Mouse (Mus musculus): ENCODE measurements around the gene Mfsd12. TPM values are rescaled to one million over a fixed set of nuclear protein-coding genes. Genes with fewer than 3 reads are reported as not detected.

Mfsd12 gene
- 1 to 10 TPM; 2.3 to 2.9 TPM for total RNA-seq (2021)
- long read RNA-seq, experiment 1, partial matches to known transcripts = 0 of 4 reads
- long read RNA-seq, experiment 1, other reads (novel, unspliced or antisense) = 3 of 4 reads
- long read RNA-seq, experiment 2, partial matches to known transcripts = 0 of 2 reads
- long read RNA-seq, experiment 2, other reads (novel, unspliced or antisense) = 1 of 2 reads

DNA sequence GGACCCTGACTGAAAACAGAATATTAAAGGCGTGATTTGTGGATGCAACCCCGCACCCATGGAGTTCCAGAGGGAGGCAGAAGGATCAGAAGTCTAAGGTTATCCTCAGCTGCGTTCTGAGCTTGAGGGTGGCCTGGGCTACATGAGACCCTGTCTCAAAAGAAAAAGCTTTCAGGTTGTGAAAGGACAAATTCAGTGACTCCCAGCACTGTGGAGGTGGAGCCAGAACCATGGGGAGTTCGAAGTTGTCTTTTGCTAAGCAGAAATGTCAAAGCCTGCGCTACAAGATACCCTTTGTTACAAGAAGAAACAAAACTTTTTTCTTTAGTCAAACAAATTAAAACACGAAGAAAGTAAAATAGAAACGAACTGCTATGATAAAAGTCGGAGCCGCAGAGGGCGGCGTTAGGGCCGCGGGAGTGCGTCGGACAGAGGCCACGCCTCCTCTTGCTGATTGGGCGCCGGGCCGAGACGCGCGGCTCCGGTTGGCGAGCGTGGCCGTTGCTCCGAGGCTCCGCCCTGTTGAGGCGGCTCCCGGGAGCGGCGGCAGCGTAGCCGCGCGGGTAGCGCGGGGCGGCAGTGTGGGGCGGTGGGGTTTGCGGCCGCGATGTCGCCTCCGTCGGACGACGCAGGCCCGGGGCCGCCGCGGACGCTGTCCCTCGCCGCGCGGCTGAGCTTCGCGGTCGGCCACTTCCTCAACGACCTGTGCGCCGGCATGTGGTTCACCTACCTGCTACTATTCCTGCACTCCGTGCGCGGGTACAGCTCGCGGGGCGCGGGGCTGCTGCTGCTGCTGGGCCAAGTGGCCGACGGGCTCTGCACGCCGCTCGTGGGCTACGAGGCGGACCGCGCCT, at the start of gene Mfsd12:
Mfsd12 (plus strand) TSS at position 501 of the 854 bp plus-strand sequence.
- peak; percentile 90 for DNase-seq

GRCm38 (mm10) chr10:81309571-81309970, 47.7 kb upstream of the Mfsd12 start:
- no peak for DNase-seq

GRCm38 (mm10) chr10:81313581-81313980, 43.7 kb upstream of the Mfsd12 start:
- DNase-seq = no peak

GRCm38 (mm10) chr10:81314201-81314600, 43.1 kb upstream of the Mfsd12 start:
- no peak for DNase-seq

DNA sequence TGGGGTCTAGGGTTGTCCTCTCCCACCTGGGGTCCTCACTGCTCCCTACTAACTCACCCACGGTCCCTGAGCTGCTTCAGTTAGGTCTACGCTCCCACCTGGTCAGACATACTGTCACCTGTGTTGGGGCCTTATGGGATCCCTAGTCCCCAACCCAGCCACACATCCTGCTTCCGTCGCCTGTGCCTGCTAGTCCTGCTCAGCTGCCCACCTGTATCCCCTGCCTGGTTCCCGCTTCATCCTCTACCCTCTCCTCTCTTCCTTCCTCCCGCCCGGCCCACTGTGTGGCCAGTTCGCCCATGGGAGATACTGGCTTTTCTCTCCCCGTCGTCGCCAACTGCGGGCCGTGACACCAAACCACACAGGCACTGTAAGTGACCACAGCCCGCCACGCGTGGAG, 41.7 kb upstream of the Mfsd12 start:
- DNase-seq = no peak

GRCm38 (mm10) chr10:81316338-81317060, 40.8 kb upstream of the Mfsd12 start:
- DNase-seq = no peak

- DNase-seq = no peak
These were observed 40.0 kb upstream of the Mfsd12 start for GRCm38 (mm10) chr10:81317273-81317672.

GRCm38 (mm10) chr10:81318589-81319329, 38.5 kb upstream of the Mfsd12 start:
- no peak for DNase-seq

- no peak for DNase-seq
These were observed 38.0 kb upstream of the Mfsd12 start for GRCm38 (mm10) chr10:81319330-81319699.

DNA sequence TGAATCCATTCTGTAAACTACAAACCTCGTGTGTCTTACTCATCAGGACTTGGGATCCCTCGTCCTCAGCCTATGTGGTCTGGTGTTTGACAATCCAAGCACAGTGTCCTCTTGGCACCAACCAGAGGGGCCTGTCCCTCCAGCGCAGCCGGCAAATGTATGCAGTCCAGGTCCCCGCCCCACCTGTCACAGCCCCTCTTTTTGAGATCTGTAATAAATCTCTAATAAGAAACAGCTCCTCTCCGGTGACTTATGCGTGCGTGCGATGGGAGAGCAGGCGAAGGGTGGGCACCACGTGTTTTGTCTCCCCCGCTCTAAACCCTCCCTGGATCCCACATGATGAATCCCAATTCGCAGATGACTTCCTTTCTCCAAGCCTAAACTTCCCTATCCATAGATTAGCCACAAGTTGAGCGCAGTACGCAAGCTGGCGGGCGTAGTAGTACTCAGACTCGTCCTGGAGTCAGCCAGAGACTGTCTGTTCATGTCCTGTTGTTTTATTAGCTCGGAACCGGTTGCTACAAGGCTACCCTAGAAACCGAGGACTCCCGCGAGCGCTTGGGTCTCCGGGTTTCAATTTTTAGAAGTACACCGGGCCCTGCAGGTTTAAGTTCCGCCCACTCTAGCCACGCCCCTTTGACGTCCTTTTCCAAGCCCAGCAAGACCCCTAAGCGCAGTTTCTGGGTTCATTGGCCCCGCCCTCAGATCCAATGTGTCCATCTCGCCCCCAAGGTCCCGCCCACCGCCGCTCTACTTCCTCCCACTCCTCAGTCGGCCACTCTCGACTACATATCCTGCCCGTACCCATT, 37.3 kb upstream of the Mfsd12 start:
- DNase-seq = no peak

DNA sequence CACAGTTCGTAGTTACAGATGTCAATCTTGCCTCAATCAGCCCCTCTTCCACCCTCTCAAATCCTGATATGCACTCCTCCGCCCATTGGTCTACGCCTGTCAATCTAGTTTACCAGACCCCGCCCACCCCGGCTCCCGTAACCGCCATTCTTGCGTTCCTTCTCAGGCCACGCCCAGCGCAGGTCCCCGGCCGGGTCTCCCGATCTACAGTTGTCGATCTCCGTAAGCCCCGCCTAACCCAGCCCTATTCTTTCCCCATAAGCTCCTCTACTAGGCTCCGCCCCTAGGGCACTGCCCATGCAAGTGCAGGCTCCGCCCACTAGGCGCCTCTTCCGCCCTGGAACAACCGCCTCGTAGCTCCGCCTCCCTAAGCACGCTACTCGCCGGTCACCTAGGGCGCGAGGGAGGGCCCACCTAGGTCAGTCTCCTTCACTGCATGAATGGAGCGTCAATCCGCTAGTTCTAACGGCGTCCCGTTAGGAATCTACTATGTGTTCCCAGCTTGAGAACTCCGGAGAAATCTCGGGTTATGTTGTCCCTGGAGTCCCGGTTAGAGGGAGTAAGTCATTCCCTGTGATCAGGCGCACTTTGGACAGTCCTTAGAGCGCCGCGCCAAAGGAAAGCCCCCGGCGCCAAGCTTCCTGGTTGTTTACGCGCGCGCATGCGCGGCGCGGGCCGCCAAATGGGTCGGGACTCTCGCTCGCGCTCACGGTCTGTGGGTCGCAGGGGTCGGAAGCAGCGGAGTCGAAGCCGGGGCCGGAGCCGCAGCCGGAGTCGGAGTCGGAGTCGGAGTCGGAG, 36.5 kb upstream of the Mfsd12 start, which contains the start of gene Cactin:
Cactin (plus strand) TSS at position 554 of the 798 bp plus-strand sequence.
- peak; percentile 100 for DNase-seq

DNA sequence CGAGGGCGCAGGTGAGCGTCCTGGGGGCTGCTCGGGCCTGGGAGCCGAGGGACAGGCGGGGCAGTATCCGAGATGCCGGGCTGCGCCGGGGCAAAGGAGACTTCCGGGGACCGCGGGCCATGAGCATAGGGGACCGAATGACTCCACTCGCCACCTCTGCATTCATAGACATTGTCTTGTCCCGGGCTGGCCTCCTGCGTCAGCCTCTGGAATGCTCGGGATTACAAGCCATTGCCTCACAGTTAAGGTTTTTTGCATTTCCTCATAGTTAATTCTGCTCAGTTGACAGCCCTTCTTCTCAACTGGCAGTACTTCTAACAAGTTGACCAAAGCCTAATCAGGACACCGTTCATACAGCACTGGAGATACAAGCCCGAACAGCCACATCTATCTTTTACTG, 35.9 kb upstream of the Mfsd12 start:
- no peak for DNase-seq

DNA sequence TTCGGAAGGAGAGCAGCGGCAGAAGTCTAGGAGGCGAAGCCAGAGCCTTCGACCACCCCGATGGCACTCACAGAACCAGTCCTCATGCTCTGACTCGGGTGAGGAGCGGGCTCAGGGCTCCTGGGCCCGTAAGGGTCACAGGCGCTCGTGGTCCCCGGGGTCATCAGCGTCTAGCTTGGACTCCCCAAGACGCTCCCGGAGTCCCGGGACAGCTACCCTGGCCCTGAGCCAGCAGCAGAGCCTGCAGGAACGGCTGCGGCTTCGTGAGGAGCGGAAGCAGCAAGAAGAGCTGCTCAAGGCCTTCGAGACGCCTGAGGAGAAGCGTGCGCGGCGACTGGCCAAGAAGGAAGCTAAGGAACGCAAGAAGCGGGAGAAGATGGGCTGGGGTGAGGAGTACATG, 34.8 kb upstream of the Mfsd12 start:
- DNase-seq = no peak

- no peak for DNase-seq
These were observed 34.0 kb upstream of the Mfsd12 start for GRCm38 (mm10) chr10:81323141-81323775.

DNA sequence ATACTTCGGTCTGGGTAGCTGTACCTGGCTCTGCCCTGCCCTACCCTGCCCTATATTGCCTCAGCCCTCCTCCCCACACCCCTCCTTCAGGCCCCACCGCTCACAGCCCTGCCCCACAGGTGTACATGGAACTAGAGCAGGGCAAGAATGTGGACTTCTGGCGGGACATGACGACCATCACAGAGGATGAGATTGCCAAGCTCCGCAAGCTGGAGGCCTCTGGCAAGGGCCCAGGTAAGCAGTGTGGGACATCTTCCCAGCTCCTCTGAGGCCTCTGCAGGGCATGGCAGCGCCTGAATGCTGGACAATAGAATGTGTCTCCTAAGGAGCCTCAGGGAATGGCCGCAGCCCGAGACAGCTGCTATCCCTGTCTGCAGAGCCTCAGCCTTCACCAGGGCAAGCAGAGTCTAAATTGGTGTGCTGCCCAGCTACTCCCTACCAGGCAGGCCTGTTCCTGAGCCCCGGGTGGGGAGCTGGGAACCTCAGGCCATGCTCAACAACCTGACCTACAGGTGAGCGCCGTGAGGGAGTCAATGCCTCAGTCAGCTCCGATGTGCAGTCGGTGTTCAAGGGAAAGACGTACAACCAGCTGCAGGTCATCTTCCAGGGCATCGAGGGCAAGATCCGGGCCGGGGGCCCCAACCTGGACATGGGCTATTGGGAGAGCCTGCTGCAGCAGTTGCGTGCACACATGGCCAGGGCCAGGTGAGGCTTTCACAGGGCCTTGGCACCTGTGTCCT, 33.3 kb upstream of the Mfsd12 start:
- DNase-seq = no peak

DNA sequence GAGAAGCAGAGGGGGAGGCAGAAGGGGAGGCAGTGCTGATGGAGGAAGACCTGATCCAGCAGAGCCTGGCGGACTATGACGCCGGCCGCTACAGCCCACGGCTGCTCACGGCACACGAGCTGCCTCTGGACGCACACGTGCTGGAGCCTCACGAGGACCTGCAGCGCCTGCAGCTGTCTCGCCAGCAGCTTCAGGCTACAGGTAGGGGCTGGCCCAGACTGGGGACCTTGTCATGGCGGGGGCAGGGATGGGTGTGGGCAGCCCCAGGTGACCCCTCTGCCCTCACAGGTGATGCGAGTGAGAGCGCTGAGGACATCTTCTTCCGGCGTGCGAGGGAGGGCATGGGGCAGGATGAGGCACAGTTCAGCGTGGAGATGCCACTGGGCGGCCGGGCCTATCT, 32.1 kb upstream of the Mfsd12 start:
- DNase-seq = no peak

DNA sequence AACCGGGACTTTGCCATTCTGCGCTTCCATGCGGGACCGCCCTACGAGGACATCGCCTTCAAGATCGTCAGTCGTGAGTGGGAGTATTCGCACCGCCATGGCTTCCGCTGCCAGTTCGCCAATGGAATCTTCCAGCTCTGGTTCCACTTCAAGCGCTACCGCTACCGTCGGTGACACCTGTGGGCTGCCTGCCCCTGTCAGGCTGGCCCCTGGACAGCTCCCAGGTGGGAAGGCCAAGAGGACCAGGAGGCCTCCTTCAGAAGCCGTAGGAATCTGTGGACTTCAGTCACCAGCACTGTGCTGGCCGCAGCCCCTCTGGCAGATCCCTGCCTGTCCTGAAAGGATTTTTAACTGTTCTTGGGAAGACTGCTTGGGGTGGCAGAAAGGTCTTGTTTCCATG, 31.5 kb upstream of the Mfsd12 start:
- no peak for DNase-seq

DNA sequence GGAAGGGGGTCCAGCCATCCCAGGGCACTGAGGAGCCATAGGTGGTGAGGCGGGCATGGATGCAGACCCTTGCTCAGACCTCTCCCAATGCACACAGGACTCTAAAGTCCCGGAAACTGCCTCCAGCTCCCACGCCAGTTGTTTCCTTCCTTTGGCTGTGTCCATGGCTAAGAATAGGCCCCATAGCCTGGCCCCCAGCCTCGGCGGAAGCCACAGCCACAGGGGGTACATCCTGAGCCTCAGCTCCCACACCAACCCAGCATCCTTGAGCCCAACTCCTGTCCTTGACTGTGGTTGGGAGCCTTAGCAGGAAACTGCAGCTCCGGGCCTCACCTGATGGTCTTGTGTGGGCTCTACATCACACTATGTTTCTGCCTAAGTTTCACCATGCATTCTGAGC, 30.4 kb upstream of the Mfsd12 start:
- no peak for DNase-seq

- DNase-seq = no peak
These were observed 29.3 kb upstream of the Mfsd12 start for GRCm38 (mm10) chr10:81327959-81328358.
